8 mouse cellular contexts compared by ENCODE assay signal in the genomic region with DNA sequence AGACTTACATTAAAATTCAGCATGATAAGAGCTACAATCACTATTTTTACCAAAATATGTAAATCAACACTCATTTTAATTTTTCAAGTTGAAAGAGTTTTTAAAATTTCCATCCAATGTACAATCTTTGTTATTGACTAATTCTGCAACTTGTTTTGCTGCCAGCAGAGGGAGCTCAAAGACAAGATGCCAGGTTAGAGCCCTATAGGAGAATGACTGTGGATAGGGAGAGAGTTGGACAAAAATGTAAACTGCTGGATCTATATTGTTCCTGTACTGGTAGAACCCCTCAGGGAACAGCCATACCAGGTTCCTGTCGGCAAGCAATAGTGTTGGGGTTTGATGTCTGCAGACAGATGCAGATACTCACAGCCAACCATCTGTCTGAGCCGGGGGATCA.
DNase-seq lines count a peak whose midpoint lies in the region; ATAC-seq and TF ChIP-seq lines count a peak whose summit lies in the region.

No protein-coding gene starts in this region.

- peak; percentile 1 to 34 for DNase-seq in heart, postnatal 14 days
- DNase-seq in heart, adult 8-10 months (ENCODE audit: low spot score), result no peak
- DNase-seq in ES-CJ7 (ENCODE audit: low read depth, low spot score), result peak; percentile 31
- DNase-seq in cerebellum, postnatal 25 days, result peak; percentile 8 to 51
- DNase-seq in hindlimb bud, embryonic 11.5 days (ENCODE audit: extremely low spot score, low read depth, low spot score), result peak; percentile 8
- no peak for DNase-seq in thymus, adult 2 months
- no peak for DNase-seq in spleen, adult 18-20 months

- TF ChIP-seq POLR2A in thymus, adult 2 months (IDR thresholded peaks at IDR 0.05; ENCODE audit: control insufficient read depth, extremely low read depth, insufficient read depth, low read length, poor library complexity), result no peak

- no peak for TF ChIP-seq CTCF in thymus, adult 2 months (IDR thresholded peaks at IDR 0.05; ENCODE audit: borderline replicate concordance, control insufficient read depth, extremely low read depth, insufficient read depth, low read length, poor library complexity)

- 0 out of 2 replicates have a peak, but pooled peaks have one; percentile 29 for ATAC-seq in megakaryocyte progenitor cell, adult 5-6 weeks (replicated peaks; ENCODE audit: poor library complexity)

- H3K27me3 ChIP-seq in thymus, adult 2 months (ENCODE audit: control insufficient read depth, insufficient read depth, low read length), result no peaks in the 10 kb centered on the region

- no peak overlapping the region for H3K4me3 ChIP-seq in thymus, adult 2 months (ENCODE audit: control insufficient read depth, insufficient read depth, low read length)

- WGBS in thymus, adult 2 months, result 58% methylated on average over 2 of the region's 2 CpGs

- H3K4me1 ChIP-seq in thymus, adult 2 months (replicated peaks; ENCODE audit: control insufficient read depth, insufficient read depth, low read length), result no peaks in the 10 kb centered on the region

- H3K27ac ChIP-seq in thymus, adult 2 months (ENCODE audit: control insufficient read depth, insufficient read depth, low read length), result no peak overlapping the region

- intact Hi-C loops in heart, postnatal 14 days (cut with DNase I), result loop anchor here (10.0 kb wide), 1 partner anchor 1404 kb away; no protein-coding TSS in a partner anchor

- no peaks in the 10 kb centered on the region for H3K36me3 ChIP-seq in thymus, adult 2 months (ENCODE audit: control insufficient read depth, insufficient read depth, low read length)

Comparison
In these comparisons a context has a peak if more than half of its experiments do, and no peak if none do; other contexts are left out.
1. DNase-seq: peak in heart, postnatal 14 days (2 of 2), ES-CJ7 (single experiment), cerebellum, postnatal 25 days (2 of 2) and hindlimb bud, embryonic 11.5 days (single experiment); none in heart, adult 8-10 months (single experiment), thymus, adult 2 months (single experiment) and spleen, adult 18-20 months (0 of 2).